Mouse (Mus musculus) embryonic fibroblast, embryonic 13.5 days (primary cell): ENCODE measurements at regions not wholly inside any gene's neighbourhood (a gene's known extent, or its start where the extent isn't known, plus 50 kb on each side); places are given as distances from the start of the nearest gene placed in this dataset.

Experiments used
- CTCF ChIP-seq: IDR thresholded peaks from 2 replicates; pipeline ENCODE4 v1.5.1; 2011; ENCODE audit warnings: mild to moderate bottlenecking, control low read depth, low read length, moderate library complexity, borderline replicate concordance; ENCODE audit not compliant: insufficient read depth
- POLR2A ChIP-seq: IDR thresholded peaks from 2 replicates; pipeline ENCODE4 v1.6.1; 2011; ENCODE audit warnings: low read depth, mild to moderate bottlenecking, control low read depth, low read length, moderate library complexity

- TF ChIP-seq CTCF, result no peak
- no peak for TF ChIP-seq POLR2A
These were observed 154.4 kb downstream of the Cxxc4 start for GRCm38 (mm10) chr3:134390472-134391336.
